29 mouse cellular contexts compared by ENCODE assay signal in genomic region chr5:121238208-121238607, GRCm38 (mm10). TPM values are rescaled to one million over a fixed set of nuclear protein-coding genes. Genes with fewer than 3 reads are reported as not detected.
DNase-seq lines count a peak whose midpoint lies in the region; ATAC-seq lines count a peak whose summit lies in the region.
"Had no signal": no experiment of that assay in that cellular context is flagged by ENCODE, and none has a peak within 500 bp of the region (broad histone marks: within the 10 kb centered on the region; RNA-seq: fewer than 3 reads in every experiment).

No protein-coding gene starts in this region.

- no peak overlapping the region for H3K4me3 ChIP-seq in forebrain, embryonic 14.5 days (ENCODE audit: low read depth, low read length)
- no peak overlapping the region for H3K4me3 ChIP-seq in forebrain, embryonic 11.5 days (ENCODE audit: low read depth, low read length)
- H3K4me3 ChIP-seq in liver, embryonic 13.5 days (replicated peaks), result no peak overlapping the region
- no peak overlapping the region for H3K4me3 ChIP-seq in liver, embryonic 15.5 days (replicated peaks)
- H3K4me3 ChIP-seq: embryonic facial prominence, embryonic 10.5 days; embryonic facial prominence, embryonic 13.5 days; forebrain, embryonic 13.5 days; gastrocnemius, adult 2 months; heart, embryonic 13.5 days had no signal

- no peaks in the 10 kb centered on the region for H3K27me3 ChIP-seq in forebrain, embryonic 14.5 days (replicated peaks; ENCODE audit: control insufficient read depth, insufficient read depth, low read length)
- H3K27me3 ChIP-seq in forebrain, embryonic 11.5 days (ENCODE audit: control insufficient read depth, insufficient read depth, low read length), result no peaks in the 10 kb centered on the region
- no peaks in the 10 kb centered on the region for H3K27me3 ChIP-seq in liver, embryonic 13.5 days
- H3K27me3 ChIP-seq in liver, embryonic 15.5 days, result no peaks in the 10 kb centered on the region
- H3K27me3 ChIP-seq: CH12.LX; embryonic facial prominence, embryonic 13.5 days; forebrain, embryonic 13.5 days; heart, embryonic 13.5 days; Patski had no signal

- DNase-seq in forebrain, embryonic 14.5 days (ENCODE audit: low spot score), result peak; percentile 25
- no peak for DNase-seq in forebrain, embryonic 11.5 days (ENCODE audit: low spot score)
- DNase-seq in liver, embryonic 13.5 days, result no peak
- no peak for DNase-seq in liver
- no peak for DNase-seq in layer of hippocampus, adult 8-10 months (ENCODE audit: low spot score in 2 of 2)
- DNase-seq: adrenal gland, postnatal 10 days; adrenal gland, postnatal 36 days; B cell, adult 2 months; cerebellum, adult 11-12 months; cerebellum, adult 8-10 months; cerebellum, postnatal 25 days; forebrain, postnatal 0 days; gastrocnemius, adult 2 months; gastrocnemius, postnatal 14 days; heart, adult 11 months; heart, postnatal 14 days; heart, postnatal 4 days had no signal

- no peak overlapping the region for H3K9ac ChIP-seq in forebrain, embryonic 14.5 days (ENCODE audit: low read length)
- H3K9ac ChIP-seq in forebrain, embryonic 11.5 days (ENCODE audit: low read length), result no peak overlapping the region
- peak overlapping the region; percentile 44 for H3K9ac ChIP-seq in liver, embryonic 13.5 days
- H3K9ac ChIP-seq in liver, embryonic 15.5 days, result no peak overlapping the region
- H3K9ac ChIP-seq: embryonic facial prominence, embryonic 13.5 days; forebrain, embryonic 13.5 days; forebrain, postnatal 0 days; heart, embryonic 13.5 days; hindbrain, embryonic 14.5 days had no signal

- no peak overlapping the region for H3K27ac ChIP-seq in forebrain, embryonic 14.5 days (ENCODE audit: low read depth, low read length)
- no peak overlapping the region for H3K27ac ChIP-seq in forebrain, embryonic 11.5 days (ENCODE audit: low read depth, low read length)
- H3K27ac ChIP-seq in liver, embryonic 13.5 days, result peak overlapping the region; percentile 99
- peak overlapping the region; percentile 98 for H3K27ac ChIP-seq in liver, embryonic 15.5 days (replicated peaks)
- H3K27ac ChIP-seq: embryonic facial prominence, embryonic 10.5 days; embryonic facial prominence, embryonic 13.5 days; forebrain, embryonic 13.5 days; gastrocnemius, adult 2 months; heart, embryonic 13.5 days; hindbrain, embryonic 14.5 days; hindbrain, postnatal 0 days had no signal

- H3K36me3 ChIP-seq in forebrain, embryonic 14.5 days (ENCODE audit: control insufficient read depth, insufficient read depth, low read length), result no peaks in the 10 kb centered on the region
- no peaks in the 10 kb centered on the region for H3K36me3 ChIP-seq in forebrain, embryonic 11.5 days (ENCODE audit: control insufficient read depth, insufficient read depth, low read length)
- peaks cover 8% of the 10 kb centered on the region for H3K36me3 ChIP-seq in liver, embryonic 13.5 days
- H3K36me3 ChIP-seq in liver, embryonic 15.5 days (replicated peaks), result peaks cover 4% of the 10 kb centered on the region
- H3K36me3 ChIP-seq: embryonic facial prominence, embryonic 13.5 days had no signal

- 72% methylated on average over 2 of the region's 2 CpGs for WGBS in forebrain, embryonic 14.5 days
- 86% methylated on average over 2 of the region's 2 CpGs for WGBS in forebrain, embryonic 11.5 days
- WGBS in liver, embryonic 13.5 days (ENCODE audit: insufficient replicate concordance), result 72% methylated on average over 2 of the region's 2 CpGs
- 76% methylated on average over 2 of the region's 2 CpGs for WGBS in liver, embryonic 15.5 days (ENCODE audit: insufficient replicate concordance)

- H3K4me2 ChIP-seq in forebrain, embryonic 14.5 days (ENCODE audit: low read length), result no peak overlapping the region
- no peak overlapping the region for H3K4me2 ChIP-seq in forebrain, embryonic 11.5 days (ENCODE audit: low read depth, low read length, severe bottlenecking)
- peak overlapping the region; percentile 12; the same call in 1 of the 2 replicates for H3K4me2 ChIP-seq in liver, embryonic 13.5 days
- H3K4me2 ChIP-seq in liver, embryonic 15.5 days, result no peak overlapping the region
- H3K4me2 ChIP-seq: embryonic facial prominence, embryonic 13.5 days; forebrain, embryonic 13.5 days; heart, embryonic 13.5 days; hindbrain, embryonic 14.5 days had no signal

- H3K4me1 ChIP-seq in forebrain, embryonic 14.5 days (ENCODE audit: control insufficient read depth, insufficient read depth, low read length), result no peaks in the 10 kb centered on the region
- no peaks in the 10 kb centered on the region for H3K4me1 ChIP-seq in forebrain, embryonic 11.5 days (replicated peaks; ENCODE audit: control insufficient read depth, insufficient read depth, low read length)
- H3K4me1 ChIP-seq in liver, embryonic 13.5 days (replicated peaks), result peaks cover 95% of the 10 kb centered on the region
- H3K4me1 ChIP-seq in liver, embryonic 15.5 days (replicated peaks), result peaks cover 95% of the 10 kb centered on the region
- H3K4me1 ChIP-seq: embryonic facial prominence, embryonic 10.5 days; embryonic facial prominence, embryonic 13.5 days had no signal

- no peaks in the 10 kb centered on the region; the same call in 1 of the 2 replicates for H3K9me3 ChIP-seq in forebrain, embryonic 14.5 days (replicated peaks; ENCODE audit: control insufficient read depth, low read length)
- H3K9me3 ChIP-seq in forebrain, embryonic 11.5 days (ENCODE audit: control insufficient read depth, low read length), result no peaks in the 10 kb centered on the region
- H3K9me3 ChIP-seq in liver, embryonic 13.5 days (replicated peaks), result no peaks in the 10 kb centered on the region
- no peaks in the 10 kb centered on the region for H3K9me3 ChIP-seq in liver, embryonic 15.5 days (replicated peaks)
- H3K9me3 ChIP-seq: embryonic facial prominence, embryonic 10.5 days; embryonic facial prominence, embryonic 13.5 days; G1E had no signal

- no peak for ATAC-seq in forebrain, embryonic 14.5 days
- no peak for ATAC-seq in forebrain, embryonic 11.5 days (replicated peaks; ENCODE audit: low FRiP score)
- no peak for ATAC-seq in liver, embryonic 13.5 days (ENCODE audit: low read depth)
- no peak for ATAC-seq in liver, embryonic 15.5 days (ENCODE audit: insufficient read depth)
- no peak for ATAC-seq in megakaryocyte, adult 5-6 weeks (ENCODE audit: poor library complexity, severe bottlenecking)
- ATAC-seq: forebrain, embryonic 13.5 days; forebrain, postnatal 0 days; hindbrain, postnatal 0 days; inflammation-experienced regulatory T-cells, adult 6 months; Patski had no signal

RNA-seq across cellular contexts. Expression of gene Hectd4, which starts 18.2 kb away (rescaled TPM):
- 15.8 and 22.0 TPM in 2 replicates for polyA plus RNA-seq in forebrain, embryonic 14.5 days (2014; fragmentation: Nextera tagmentation; extraction: Ambion mirVana)
- 11.5 and 13.4 TPM in 2 replicates for polyA plus RNA-seq in forebrain, embryonic 11.5 days (2014; fragmentation: Nextera tagmentation; extraction: Ambion mirVana)
- 6.9 and 7.6 TPM in 2 replicates for polyA plus RNA-seq in liver, embryonic 13.5 days (2015; fragmentation: Nextera tagmentation; extraction: Ambion mirVana)
- polyA plus RNA-seq in liver, embryonic 15.5 days (2015; fragmentation: Nextera tagmentation; extraction: Ambion mirVana), result 10.1 and 12.0 TPM in 2 replicates
- total RNA-seq in megakaryocyte, adult 5-6 weeks (2015), result 12.0 and 17.0 TPM in 2 replicates
- total RNA-seq in megakaryocyte, adult 5-6 weeks (2017), result 8.6 and 15.2 TPM in 2 replicates
- total RNA-seq in layer of hippocampus, adult 8-10 months (2022), result 100 to 1,000 TPM; 147 to 191 (median 153) TPM

RNA-seq across cellular contexts. Expression of gene Rpl6, which starts 33.9 kb away (rescaled TPM):
- 455 and 505 TPM in 2 replicates for polyA plus RNA-seq in forebrain, embryonic 14.5 days (2014; fragmentation: Nextera tagmentation; extraction: Ambion mirVana)
- polyA plus RNA-seq in forebrain, embryonic 11.5 days (2014; fragmentation: Nextera tagmentation; extraction: Ambion mirVana), result 586 and 620 TPM in 2 replicates
- 556 and 610 TPM in 2 replicates for polyA plus RNA-seq in liver, embryonic 13.5 days (2015; fragmentation: Nextera tagmentation; extraction: Ambion mirVana)
- polyA plus RNA-seq in liver, embryonic 15.5 days (2015; fragmentation: Nextera tagmentation; extraction: Ambion mirVana), result 294 and 338 TPM in 2 replicates
- total RNA-seq in megakaryocyte, adult 5-6 weeks (2015), result 1,545 and 1,566 TPM in 2 replicates
- total RNA-seq in megakaryocyte, adult 5-6 weeks (2017), result 945 and 954 TPM in 2 replicates
- 100 to 1,000 TPM; 517 to 564 (median 525) TPM for total RNA-seq in layer of hippocampus, adult 8-10 months (2022)

RNA-seq across cellular contexts. Expression of gene Ptpn11, which starts 47.0 kb away (rescaled TPM):
- 32.1 and 33.8 TPM in 2 replicates for polyA plus RNA-seq in forebrain, embryonic 14.5 days (2014; fragmentation: Nextera tagmentation; extraction: Ambion mirVana)
- polyA plus RNA-seq in forebrain, embryonic 11.5 days (2014; fragmentation: Nextera tagmentation; extraction: Ambion mirVana), result 27.4 and 28.6 TPM in 2 replicates
- 12.5 TPM in 2 replicates for polyA plus RNA-seq in liver, embryonic 13.5 days (2015; fragmentation: Nextera tagmentation; extraction: Ambion mirVana)
- 9.1 and 9.2 TPM in 2 replicates for polyA plus RNA-seq in liver, embryonic 15.5 days (2015; fragmentation: Nextera tagmentation; extraction: Ambion mirVana)
- 20.1 and 20.2 TPM in 2 replicates for total RNA-seq in megakaryocyte, adult 5-6 weeks (2015)
- total RNA-seq in megakaryocyte, adult 5-6 weeks (2017), result 37.8 and 40.9 TPM in 2 replicates
- 100 to 1,000 TPM in 2 of 4 experiments, 10 to 100 TPM in 2; 97.1 to 101 (median 99.7) TPM for total RNA-seq in layer of hippocampus, adult 8-10 months (2022)

Comparison
In these comparisons a context has a peak if more than half of its experiments do, and no peak if none do; other contexts are left out.
1. H3K27ac ChIP-seq: peak in liver, embryonic 13.5 days (single experiment) and liver, embryonic 15.5 days (single experiment); none in forebrain, embryonic 14.5 days (single experiment) and forebrain, embryonic 11.5 days (single experiment).